Mouse (Mus musculus) G1E-ER4 (cell line): ENCODE data around the gene Adh5. TPM values are rescaled to one million over a fixed set of nuclear protein-coding genes. Genes with fewer than 3 reads are reported as not detected.

ENCODE experiments used
- GATA1 ChIP-seq: IDR thresholded peaks from one replicate; pipeline ENCODE4 v1.8.0; 2012; ENCODE audit warnings: low read length, inconsistent platforms
- polyA plus RNA-seq: library from polyadenylated mRNA; stranded (reverse); fragments of >175 nt; gene quantifications from 2 replicates; pipeline ENCODE4 v1.2.3, GENCODE M21; 2012

Gene Adh5
- polyA plus RNA-seq, 1 experiment = 5.8 TPM

- no peak for TF ChIP-seq GATA1
These were observed 5.4 kb downstream of the Adh5 start for GRCm38 (mm10) chr3:138448077-138448860.

- TF ChIP-seq GATA1 = no peak
These were observed 9.3 kb downstream of the Adh5 start for GRCm38 (mm10) chr3:138452169-138452568.

GRCm38 (mm10) chr3:138454234-138454633 is 11.3 kb downstream of the Adh5 start:
- no peak for TF ChIP-seq GATA1

- TF ChIP-seq GATA1 = no peak
These were observed 12.0 kb downstream of the Adh5 start for GRCm38 (mm10) chr3:138454711-138455435.

- no peak for TF ChIP-seq GATA1
These were observed 15.5 kb downstream of the Adh5 start for GRCm38 (mm10) chr3:138458441-138458840.

- TF ChIP-seq GATA1 = no peak
These were observed 17.4 kb downstream of the Adh5 start for GRCm38 (mm10) chr3:138460260-138460659.

GRCm38 (mm10) chr3:138461832-138462231 is 18.9 kb downstream of the Adh5 start:
- no peak for TF ChIP-seq GATA1

- no peak for TF ChIP-seq GATA1
These were observed 20.2 kb downstream of the Adh5 start for GRCm38 (mm10) chr3:138463137-138463536.

GRCm38 (mm10) chr3:138463807-138464206 is 20.9 kb downstream of the Adh5 start:
- TF ChIP-seq GATA1 = no peak

- TF ChIP-seq GATA1 = no peak
These were observed 21.8 kb downstream of the Adh5 start for GRCm38 (mm10) chr3:138464573-138465147.

- TF ChIP-seq GATA1 = no peak
These were observed 28.2 kb downstream of the Adh5 start for GRCm38 (mm10) chr3:138471066-138471465.

GRCm38 (mm10) chr3:138479489-138479888 is 36.6 kb downstream of the Adh5 start:
- no peak for TF ChIP-seq GATA1

- TF ChIP-seq GATA1 = no peak
These were observed 38.8 kb downstream of the Adh5 start for GRCm38 (mm10) chr3:138481526-138482284.

- TF ChIP-seq GATA1 = no peak
These were observed 40.3 kb downstream of the Adh5 start for GRCm38 (mm10) chr3:138483240-138483639.

GRCm38 (mm10) chr3:138488584-138489326 is 45.9 kb downstream of the Adh5 start:
- TF ChIP-seq GATA1 = no peak
